Mouse (Mus musculus) lung, postnatal 4 days (tissue): ENCODE measurements around the gene Cd9.
A peak's percentile ranks its signal among the peaks of the same experiment; 100 is the strongest.

Source experiments
- DNase-seq, 2 experiments: peaks; one replicate each; pipeline ENCODE4 v3.0.0; 2021

Cd9 gene

GRCm38 (mm10) chr6:125494092-125494871 lies at the start of gene Cd9:
Gene Cd9, minus strand, starts transcription at chr6:125494791.
- DNase-seq: peak; percentile 86 to 87

- no peak for DNase-seq
Observed at GRCm38 (mm10) chr6:125541296-125541695, 46.7 kb upstream of the Cd9 start.

GRCm38 (mm10) chr6:125540826-125541225 lies 46.2 kb upstream of the Cd9 start:
- DNase-seq: no peak

GRCm38 (mm10) chr6:125540199-125540598 lies 45.6 kb upstream of the Cd9 start:
- no peak for DNase-seq

- DNase-seq: no peak
Observed at GRCm38 (mm10) chr6:125539423-125539822, 44.8 kb upstream of the Cd9 start.

GRCm38 (mm10) chr6:125538469-125538868 lies 43.9 kb upstream of the Cd9 start:
- DNase-seq: no peak

DNA sequence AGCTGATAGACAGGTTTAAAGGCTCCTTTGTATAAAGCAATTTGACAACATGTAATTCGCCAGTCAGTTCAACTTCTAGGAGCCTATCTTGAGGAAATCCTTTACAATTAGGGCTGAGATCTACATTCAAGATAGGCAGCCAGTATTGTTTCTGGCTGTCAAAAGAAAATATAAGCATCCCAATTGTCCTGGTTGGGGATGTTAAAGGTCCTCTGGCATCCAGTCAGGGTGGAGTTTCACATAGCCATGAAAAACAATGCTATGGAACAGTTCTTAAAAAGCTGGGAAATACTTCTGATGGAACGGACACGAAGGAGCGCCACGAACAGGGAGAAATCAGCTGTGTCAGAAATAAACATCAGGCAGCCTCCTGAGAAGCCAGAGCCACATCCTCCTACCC lies 40.4 kb upstream of the Cd9 start:
- no peak for DNase-seq

GRCm38 (mm10) chr6:125533104-125533650 lies 38.6 kb upstream of the Cd9 start:
- DNase-seq: no peak

- peak; percentile 56 to 57 for DNase-seq
Observed at GRCm38 (mm10) chr6:125529479-125529878, 34.9 kb upstream of the Cd9 start.

- DNase-seq: no peak
Observed at GRCm38 (mm10) chr6:125528614-125529200, 34.1 kb upstream of the Cd9 start.

GRCm38 (mm10) chr6:125526066-125526465 lies 31.5 kb upstream of the Cd9 start:
- no peak for DNase-seq

DNA sequence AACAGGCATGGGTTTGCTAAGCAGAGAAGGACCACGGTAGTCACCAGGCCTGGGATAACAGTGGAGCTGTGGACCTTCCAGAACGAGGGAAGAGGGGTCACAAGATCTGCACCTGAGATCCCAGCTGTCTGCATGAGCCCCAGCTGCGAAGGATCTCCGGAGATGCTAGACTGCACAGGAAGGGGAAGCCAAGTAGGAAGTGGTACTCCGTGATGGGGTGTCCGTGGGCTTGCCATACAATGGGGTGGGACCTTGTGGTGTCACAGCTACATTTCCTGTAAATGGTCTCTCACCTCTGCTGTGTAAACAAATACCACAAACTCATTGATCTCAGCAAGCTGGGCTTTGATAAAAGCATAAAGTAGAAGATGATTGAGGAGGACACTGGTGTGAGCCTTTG lies 29.4 kb upstream of the Cd9 start:
- DNase-seq: no peak

DNA sequence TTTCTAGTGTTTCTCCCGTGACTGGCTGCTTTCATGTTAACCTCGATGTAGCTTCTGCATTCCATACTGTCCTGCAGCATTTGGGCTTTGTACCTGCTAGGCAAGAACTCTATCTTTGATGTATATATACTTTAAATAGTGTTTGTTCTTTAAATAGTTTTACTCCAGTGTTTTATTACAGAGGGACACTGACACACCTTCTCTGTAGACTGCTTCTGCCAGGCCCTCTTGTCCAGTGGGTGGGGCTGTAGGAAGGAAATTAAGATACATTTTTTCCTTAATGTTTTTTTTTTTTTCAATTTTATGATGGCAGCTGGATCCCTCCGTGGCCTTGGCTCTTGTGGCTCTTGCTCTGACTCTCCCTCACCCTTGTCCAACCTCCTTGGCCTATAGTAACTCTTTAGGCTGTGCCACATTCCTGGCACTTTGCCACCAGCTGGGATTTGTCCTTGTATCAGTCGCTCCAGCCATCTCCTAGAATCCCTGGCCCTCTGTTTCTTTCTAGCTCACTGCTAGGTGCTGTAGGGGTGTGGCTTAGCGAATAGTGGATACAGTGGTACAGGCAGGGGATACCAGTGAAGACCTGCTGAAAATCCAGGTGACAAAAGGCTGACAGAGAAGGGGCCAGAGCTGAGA lies 27.1 kb upstream of the Cd9 start:
- DNase-seq: no peak

GRCm38 (mm10) chr6:125515503-125516315 lies 21.1 kb upstream of the Cd9 start:
- peak; percentile 67 to 78 for DNase-seq

- peak in 1 of 2 experiments; percentile 54 for DNase-seq
Observed at GRCm38 (mm10) chr6:125512950-125513596, 18.5 kb upstream of the Cd9 start.

DNA sequence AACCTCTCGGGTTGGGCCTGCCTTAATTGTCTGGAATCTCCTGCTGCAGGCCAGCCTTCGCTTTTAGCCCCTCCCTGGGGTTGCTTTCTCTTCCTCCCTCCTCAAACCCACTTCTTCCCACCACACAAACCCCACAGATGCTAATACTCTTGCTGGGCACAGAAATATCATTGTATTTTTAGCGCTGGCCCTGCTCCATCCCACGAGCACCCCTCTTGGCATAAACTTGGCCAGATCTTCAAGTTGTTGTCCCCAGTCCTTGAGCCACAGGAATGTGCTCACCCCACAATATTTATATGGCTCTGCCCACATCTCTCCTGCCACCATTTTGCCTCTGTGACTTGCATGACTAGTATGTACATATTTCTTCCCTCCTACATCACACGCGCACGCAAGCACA lies 16.6 kb upstream of the Cd9 start:
- DNase-seq: no peak

DNA sequence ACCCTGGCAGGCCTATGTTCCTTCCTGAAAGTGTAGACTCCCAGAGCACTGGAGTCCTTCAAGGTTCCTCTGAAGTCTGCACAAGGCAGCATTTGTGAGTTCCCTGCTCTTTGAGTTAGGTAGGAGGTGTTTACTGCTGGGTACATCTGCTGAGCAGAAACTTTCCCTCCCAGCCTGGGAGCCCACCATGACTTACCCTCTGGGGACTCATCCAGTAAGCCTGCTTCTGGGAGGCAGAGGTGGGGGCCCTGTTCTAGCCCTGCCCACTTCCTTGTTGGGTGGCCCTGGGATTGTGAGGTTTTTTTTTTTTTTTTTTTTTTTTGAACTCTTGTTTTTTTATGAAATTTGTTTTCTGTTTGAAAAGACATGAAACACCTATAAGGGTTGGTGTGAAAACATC lies 16.1 kb upstream of the Cd9 start:
- DNase-seq: no peak

- DNase-seq: no peak
Observed at GRCm38 (mm10) chr6:125509783-125510182, 15.2 kb upstream of the Cd9 start.

- DNase-seq: no peak
Observed at GRCm38 (mm10) chr6:125506427-125506826, 11.8 kb upstream of the Cd9 start.

DNA sequence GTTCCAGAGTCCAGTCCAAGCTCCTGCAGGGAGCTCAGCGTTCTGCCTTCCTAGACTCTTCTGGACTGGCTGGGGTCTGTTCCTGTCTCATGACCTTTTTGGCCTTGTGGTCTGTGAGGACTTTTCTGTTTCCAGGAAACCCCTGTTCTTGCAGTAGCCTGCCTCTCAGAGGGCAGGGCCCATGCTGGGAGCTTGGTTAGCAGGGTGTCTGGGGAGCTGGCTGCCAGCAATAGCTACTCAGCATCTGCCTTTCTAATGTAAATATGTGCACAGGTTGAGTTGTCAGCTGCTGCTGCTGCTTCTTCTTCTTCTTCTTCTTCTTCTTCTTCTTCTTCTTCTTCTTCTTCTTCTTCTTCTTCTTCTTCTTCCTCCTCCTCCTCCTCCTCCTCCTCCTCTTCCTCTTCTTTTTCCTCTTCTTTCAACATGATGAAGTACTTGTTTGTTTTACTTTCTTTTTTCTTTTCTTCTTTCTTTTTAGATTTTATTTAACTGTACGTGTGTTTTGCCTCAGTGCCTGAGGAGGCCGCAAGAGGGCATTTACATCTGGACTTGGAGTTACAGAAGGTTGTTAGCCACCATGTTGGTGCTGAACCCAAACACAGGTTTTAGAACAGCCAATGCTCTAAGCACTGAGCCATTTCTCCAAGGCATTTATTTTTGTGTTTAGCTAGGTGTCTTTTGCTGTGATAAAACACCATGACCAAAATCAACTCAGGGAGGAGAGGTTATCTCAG lies 10.2 kb upstream of the Cd9 start:
- DNase-seq: no peak

DNA sequence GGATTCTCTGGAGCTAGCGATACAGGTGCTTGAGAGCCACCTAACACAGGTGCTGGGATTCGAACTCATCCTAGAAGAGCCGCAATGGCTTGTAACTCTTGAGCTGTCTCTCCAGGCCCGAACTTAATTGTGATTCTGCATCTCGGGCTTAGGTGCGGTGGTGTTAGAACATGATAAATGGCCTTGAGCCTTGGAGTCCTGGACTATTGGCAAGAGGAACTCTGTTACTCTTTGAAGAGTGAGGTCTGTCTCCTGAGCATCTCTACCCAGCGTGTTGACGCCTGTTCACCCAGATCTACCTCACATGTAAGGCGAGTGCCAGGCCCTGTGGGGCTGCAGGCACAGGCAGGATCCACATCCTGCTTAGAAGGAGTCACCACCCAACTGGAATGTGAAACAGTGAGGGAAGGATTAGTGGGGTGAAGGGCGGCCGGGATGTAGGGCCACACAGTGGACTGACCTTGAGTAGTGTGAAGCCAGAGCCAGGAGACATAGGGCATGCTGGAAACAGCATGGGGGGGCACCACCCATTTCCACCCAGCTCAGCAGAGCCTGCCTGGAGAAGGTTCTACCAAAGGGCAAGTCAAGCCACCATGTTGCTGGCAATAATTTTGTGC lies 8.7 kb upstream of the Cd9 start:
- no peak for DNase-seq
